Mouse (Mus musculus) hindbrain, embryonic 16.5 days (tissue): ENCODE results near the gene Ptprj. TPM values are rescaled to one million over a fixed set of nuclear protein-coding genes. Genes with fewer than 3 reads are reported as not detected.

Experiments
- ATAC-seq: fragments of 200-750 bp; cut with Nextera tagmentation; 2 replicates; pipeline ENCODE4 v1.8.0; 2017; ENCODE audit warnings: moderate TSS enrichment, moderate library complexity
- H3K27ac ChIP-seq: fragments of 300-500 bp; sonication (generic); 2 replicates; pipeline ENCODE4 v1.5.1; 2014; ENCODE audit warnings: low read depth, mild to moderate bottlenecking, control low read depth, low read length, moderate library complexity
- H3K27me3 ChIP-seq: fragments of 300-500 bp; sonication (generic); replicated peaks from 2 replicates; pipeline ENCODE4 v1.6.1; 2014; ENCODE audit warnings: low read length; ENCODE audit not compliant: control insufficient read depth, insufficient read depth
- H3K36me3 ChIP-seq: fragments of 300-500 bp; sonication (generic); 2 replicates; pipeline ENCODE4 v1.6.1; 2014; ENCODE audit warnings: mild to moderate bottlenecking, low read length, moderate library complexity, mixed read lengths; ENCODE audit not compliant: control insufficient read depth, insufficient read depth
- H3K4me1 ChIP-seq: fragments of 300-500 bp; sonication (generic); 2 replicates; pipeline ENCODE4 v1.6.1; 2014; ENCODE audit warnings: low read depth, low read length; ENCODE audit not compliant: control insufficient read depth, insufficient read depth
- H3K4me2 ChIP-seq: fragments of 300-500 bp; sonication (generic); 2 replicates; pipeline ENCODE4 v1.6.1; 2014; ENCODE audit warnings: mild to moderate bottlenecking, low read length, control low read depth, moderate library complexity
- H3K4me3 ChIP-seq: fragments of 300-500 bp; sonication (generic); 2 replicates; pipeline ENCODE4 v1.5.1; 2014; ENCODE audit warnings: mild to moderate bottlenecking, low read length, control low read depth, moderate library complexity
- H3K9ac ChIP-seq: fragments of 300-500 bp; sonication (generic); 2 replicates; pipeline ENCODE4 v1.6.1; 2014; ENCODE audit warnings: low read depth, mild to moderate bottlenecking, control low read depth, low read length, moderate library complexity
- H3K9me3 ChIP-seq: fragments of 300-500 bp; sonication (generic); 2 replicates; pipeline ENCODE4 v1.6.1; 2014; ENCODE audit warnings: mild to moderate bottlenecking, low read length, moderate library complexity; ENCODE audit not compliant: control insufficient read depth
- WGBS: fragments of 180-500 bp; shearing (Covaris S2); extraction: QIAGEN DNeasy Blood & Tissue Kit; methylation state at CpG from one replicate; pipeline ENCODE4 v1.1.7; 2014; 5-methylcytosine and 5-hydroxymethylcytosine counted together
- polyA plus RNA-seq: library from polyadenylated mRNA; unstranded; fragments of >200 nt; fragmentation: Nextera tagmentation; extraction: Ambion mirVana; gene quantifications from 2 replicates; pipeline ENCODE4 v1.2.1, GENCODE M21; 2015

Gene Ptprj
- polyA plus RNA-seq, 1 experiment from 2014 or later, result 6.0 TPM

DNA sequence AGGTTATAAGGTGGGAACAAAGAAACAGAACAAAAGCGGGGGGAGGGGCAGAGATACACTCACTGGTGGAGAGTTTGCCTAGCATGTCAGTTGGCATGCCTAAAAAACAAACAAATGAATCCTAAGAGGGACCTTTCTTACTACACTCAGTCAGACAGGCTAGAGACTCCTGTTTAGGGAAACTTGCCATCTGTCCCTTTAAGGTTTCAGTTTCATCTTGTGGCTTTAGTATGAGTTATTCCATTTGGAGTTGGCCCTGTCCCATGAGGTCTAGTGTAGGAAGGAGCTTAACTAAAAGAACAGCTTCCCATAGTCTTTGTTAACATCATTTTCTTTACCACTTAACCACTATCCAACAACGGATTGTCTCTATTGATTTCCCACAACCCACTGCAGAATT, 32.6 kb upstream of the Ptprj start:
- H3K27ac ChIP-seq, result no peak overlapping the region
- no peaks in the 10 kb centered on the region for H3K27me3 ChIP-seq
- 84% methylated on average over 2 of the region's 2 CpGs for WGBS
- no peaks in the 10 kb centered on the region for H3K36me3 ChIP-seq
- no peaks in the 10 kb centered on the region for H3K4me1 ChIP-seq
- H3K4me3 ChIP-seq, result no peak overlapping the region
- H3K9ac ChIP-seq, result no peak overlapping the region
- no peak overlapping the region for H3K4me2 ChIP-seq
- no peaks in the 10 kb centered on the region for H3K9me3 ChIP-seq
- ATAC-seq, result no peak

DNA sequence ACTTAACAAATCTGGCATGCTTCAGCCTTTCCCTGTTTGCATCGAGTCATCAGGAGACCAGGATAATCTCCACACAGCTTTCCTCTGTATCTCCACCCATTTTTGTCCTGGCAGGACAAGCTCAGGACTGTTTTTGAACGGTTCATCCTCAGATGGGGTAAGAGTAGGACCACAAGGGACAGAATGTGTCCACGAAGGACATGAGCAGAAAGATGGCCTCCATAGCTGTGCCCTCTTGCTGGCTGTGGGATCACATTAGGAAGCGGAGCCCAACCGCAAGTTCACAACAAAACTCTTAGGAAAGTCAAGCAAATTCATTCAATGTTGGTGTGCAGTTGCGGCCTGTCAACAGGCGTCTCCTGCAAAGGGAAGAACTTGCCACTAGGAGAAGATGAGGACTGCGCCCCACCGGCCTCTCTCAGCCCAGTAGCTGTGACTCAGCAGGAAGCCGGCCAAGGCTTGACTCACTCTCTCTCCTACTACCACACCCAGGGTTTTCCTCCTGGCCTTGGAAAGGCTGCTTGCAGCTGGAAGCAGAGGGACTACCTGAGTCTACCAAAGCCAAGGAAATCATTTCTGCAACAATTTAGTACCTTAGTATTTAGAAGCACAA, 31.6 kb upstream of the Ptprj start:
- Histone ChIP-seq H3K4me3 (no peak overlapping the region), H3K9ac (no peak overlapping the region), H3K27me3 (no peaks in the 10 kb centered on the region), H3K36me3 (no peaks in the 10 kb centered on the region), H3K9me3 (no peaks in the 10 kb centered on the region), H3K4me1 (no peaks in the 10 kb centered on the region), H3K4me2 (no peak overlapping the region), H3K27ac (no peak overlapping the region)
- WGBS, result 86% methylated on average over 10 of the region's 10 CpGs
- no peak for ATAC-seq

DNA sequence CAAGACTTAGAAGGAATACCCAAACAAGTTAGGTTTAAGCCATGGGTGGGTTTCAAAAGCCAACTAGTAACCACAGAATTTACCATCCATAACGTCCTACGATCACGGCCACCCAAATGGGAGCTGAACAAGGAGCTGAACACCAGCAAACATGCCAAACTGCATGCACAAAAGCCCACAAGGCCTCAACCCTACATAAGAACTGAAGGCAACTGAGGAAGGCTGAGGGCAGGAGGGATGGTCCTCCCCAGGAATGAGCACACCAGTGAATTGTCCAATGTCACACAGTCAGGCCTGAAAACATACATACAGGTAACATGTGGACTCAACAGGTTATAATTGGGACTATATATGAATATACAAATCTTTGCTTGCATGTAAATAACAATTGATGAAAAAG, 20.6 kb upstream of the Ptprj start:
- H3K4me2 ChIP-seq, result no peak overlapping the region
- H3K9ac ChIP-seq, result no peak overlapping the region
- no peaks in the 10 kb centered on the region for H3K4me1 ChIP-seq
- no peak for ATAC-seq
- H3K36me3 ChIP-seq, result no peaks in the 10 kb centered on the region
- no peak overlapping the region for H3K27ac ChIP-seq
- no peaks in the 10 kb centered on the region for H3K27me3 ChIP-seq
- H3K4me3 ChIP-seq, result no peak overlapping the region
- H3K9me3 ChIP-seq, result no peaks in the 10 kb centered on the region
- WGBS, result 94% methylated on average over 3 of the region's 3 CpGs

DNA sequence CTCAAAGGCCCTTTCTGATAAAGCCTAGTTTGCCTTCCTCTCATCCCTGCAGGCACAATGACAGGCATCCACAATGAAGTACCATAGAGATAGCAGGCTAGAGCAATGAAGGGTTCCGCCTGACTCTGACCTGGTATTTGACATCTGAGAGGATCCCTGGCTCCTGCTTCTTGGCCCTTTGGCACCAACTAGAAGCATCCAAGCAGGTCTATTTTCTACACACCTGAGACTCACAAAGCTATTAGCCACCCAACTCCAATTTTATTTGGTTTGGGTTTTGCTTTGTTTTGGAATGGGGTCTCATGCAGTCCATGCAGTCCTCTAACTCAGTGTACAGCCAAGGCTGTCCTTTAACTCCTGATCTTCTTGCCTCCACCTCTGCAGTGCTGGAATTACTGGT, 7.7 kb upstream of the Ptprj start:
- Histone ChIP-seq H3K9me3 (peaks cover under 1% of the 10 kb centered on the region; the same call in 1 of the 2 replicates), H3K4me1 (no peaks in the 10 kb centered on the region), H3K4me3 (no peak overlapping the region), H3K27ac (no peak overlapping the region), H3K4me2 (no peak overlapping the region), H3K27me3 (no peaks in the 10 kb centered on the region), H3K9ac (no peak overlapping the region), H3K36me3 (no peaks in the 10 kb centered on the region)
- ATAC-seq, result no peak
- 93% methylated on average over 1 of the region's 1 CpGs for WGBS

DNA sequence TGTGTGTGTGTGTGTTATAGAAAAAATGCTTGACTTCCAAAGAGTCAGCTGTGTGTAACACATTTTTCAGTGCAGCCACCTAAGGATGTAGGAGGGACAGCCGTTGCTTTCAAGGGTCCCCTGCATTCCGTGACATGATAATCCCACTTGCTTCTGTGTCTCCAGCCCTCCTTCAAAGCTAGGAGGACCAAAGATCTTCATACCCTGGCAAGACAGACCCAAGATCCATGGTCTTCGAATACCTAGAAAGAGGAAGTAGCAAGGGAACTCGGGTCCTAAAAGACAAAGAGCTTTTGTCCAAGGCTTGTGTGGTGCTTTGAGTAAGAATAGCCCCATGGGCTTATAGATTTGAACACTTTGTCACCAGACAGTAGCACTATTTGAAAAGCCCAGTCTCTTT, 4.1 kb upstream of the Ptprj start:
- Histone ChIP-seq H3K27me3 (no peaks in the 10 kb centered on the region), H3K4me2 (no peak overlapping the region), H3K4me3 (no peak overlapping the region), H3K9me3 (no peaks in the 10 kb centered on the region), H3K9ac (no peak overlapping the region), H3K27ac (no peak overlapping the region), H3K4me1 (no peaks in the 10 kb centered on the region), H3K36me3 (no peaks in the 10 kb centered on the region)
- no peak for ATAC-seq
- 50% methylated on average over 4 of the region's 4 CpGs for WGBS

DNA sequence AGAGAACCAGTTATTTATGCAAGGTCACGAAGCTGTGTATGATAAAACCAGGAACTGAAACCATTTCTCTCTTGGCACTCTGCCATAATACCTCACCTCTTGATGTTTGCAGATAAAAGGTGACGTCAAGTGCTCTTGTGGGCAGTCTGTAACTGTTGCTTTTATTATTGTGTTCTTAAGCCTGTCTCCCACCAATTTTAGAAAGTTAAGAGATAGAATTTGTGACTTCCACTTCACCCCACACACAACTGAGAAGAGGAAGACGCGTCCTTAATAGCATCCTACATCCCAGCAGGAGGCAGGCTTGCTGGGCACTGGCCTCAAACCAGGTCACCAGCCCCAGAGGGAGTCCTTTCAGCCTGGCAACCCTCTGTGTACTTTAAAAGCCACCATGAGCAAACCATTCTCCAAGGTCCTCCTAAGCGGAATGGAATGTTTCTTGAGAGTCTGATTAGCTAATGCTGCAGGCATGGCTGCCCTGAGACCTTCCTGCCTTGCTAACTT, 3.2 kb upstream of the Ptprj start:
- no peak overlapping the region for H3K4me3 ChIP-seq
- H3K27ac ChIP-seq, result no peak overlapping the region
- no peak overlapping the region for H3K9ac ChIP-seq
- H3K4me1 ChIP-seq, result peaks cover 3% of the 10 kb centered on the region
- H3K36me3 ChIP-seq, result no peaks in the 10 kb centered on the region
- no peak overlapping the region for H3K4me2 ChIP-seq
- no peak for ATAC-seq
- WGBS, result 30% methylated on average over 5 of the region's 5 CpGs
- no peaks in the 10 kb centered on the region for H3K27me3 ChIP-seq
- no peaks in the 10 kb centered on the region for H3K9me3 ChIP-seq

DNA sequence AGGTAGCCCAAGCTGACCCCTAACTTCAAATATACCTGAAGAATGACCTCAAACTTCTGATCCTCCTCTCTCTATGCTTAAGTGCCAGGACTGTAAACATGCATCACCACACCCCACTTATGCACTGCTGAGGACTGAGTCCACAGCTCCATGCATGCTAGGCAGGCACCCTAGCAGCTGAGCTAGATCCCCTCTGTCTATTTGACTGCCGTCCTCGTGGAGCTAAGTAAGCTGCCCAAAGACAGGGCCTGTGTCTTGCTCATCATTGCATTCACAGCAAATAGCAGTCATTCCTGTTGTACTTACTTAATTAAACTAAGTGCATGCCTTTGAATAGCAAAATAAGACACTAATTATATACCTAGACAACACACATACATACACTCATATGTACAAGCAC, 2.4 kb upstream of the Ptprj start:
- Histone ChIP-seq H3K9ac (no peak overlapping the region), H3K27ac (no peak overlapping the region), H3K36me3 (no peaks in the 10 kb centered on the region), H3K4me2 (no peak overlapping the region), H3K27me3 (no peaks in the 10 kb centered on the region), H3K9me3 (no peaks in the 10 kb centered on the region), H3K4me1 (peaks cover 9% of the 10 kb centered on the region), H3K4me3 (no peak overlapping the region)
- 67% methylated on average over 2 of the region's 2 CpGs for WGBS
- no peak for ATAC-seq

DNA sequence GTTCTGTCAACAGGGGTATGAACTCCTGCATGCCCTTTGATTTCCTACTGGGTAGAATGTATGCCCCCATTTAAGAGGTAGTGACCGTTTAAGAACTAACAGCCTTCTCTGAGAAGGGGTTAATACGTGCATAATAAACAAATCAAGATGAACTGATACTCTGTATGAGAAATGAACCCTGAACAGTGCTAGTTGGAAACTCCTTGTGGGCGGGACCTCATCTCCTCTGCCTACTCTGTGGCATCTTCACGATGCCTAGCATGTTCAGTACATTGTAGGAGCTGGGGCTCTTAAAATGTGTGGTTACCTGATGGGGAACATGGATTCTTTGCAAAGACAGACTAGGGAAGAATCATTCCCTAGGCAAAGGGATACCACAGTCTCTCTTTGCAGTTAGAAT, 1.9 kb upstream of the Ptprj start:
- H3K4me1 ChIP-seq, result peaks cover 11% of the 10 kb centered on the region
- WGBS, result 85% methylated on average over 4 of the region's 4 CpGs
- no peaks in the 10 kb centered on the region for H3K36me3 ChIP-seq
- no peak overlapping the region for H3K4me3 ChIP-seq
- H3K9ac ChIP-seq, result no peak overlapping the region
- H3K9me3 ChIP-seq, result no peaks in the 10 kb centered on the region
- H3K27ac ChIP-seq, result no peak overlapping the region
- no peak for ATAC-seq
- no peaks in the 10 kb centered on the region for H3K27me3 ChIP-seq
- H3K4me2 ChIP-seq, result no peak overlapping the region

DNA sequence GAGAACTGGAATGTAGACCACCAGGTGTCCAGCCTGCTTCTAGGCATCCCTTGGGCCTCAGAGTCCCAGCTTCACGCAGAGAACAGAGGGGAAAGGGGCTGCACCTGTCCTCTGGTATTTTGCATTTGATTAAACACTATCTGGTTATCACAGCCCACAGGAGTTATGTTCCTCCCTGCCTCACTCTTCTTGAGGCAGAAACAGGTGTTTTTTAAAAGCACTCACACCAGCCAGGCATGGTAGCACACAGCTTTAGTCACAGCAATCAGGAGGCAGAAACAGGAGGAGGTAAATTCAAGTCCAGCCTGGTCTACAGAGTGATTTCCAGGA, 1.3 kb upstream of the Ptprj start:
- H3K9me3 ChIP-seq, result no peaks in the 10 kb centered on the region
- H3K4me3 ChIP-seq, result no peak overlapping the region
- no peak overlapping the region for H3K9ac ChIP-seq
- no peak overlapping the region for H3K4me2 ChIP-seq
- WGBS, result 40% methylated on average over 1 of the region's 1 CpGs
- no peaks in the 10 kb centered on the region for H3K36me3 ChIP-seq
- no peak overlapping the region for H3K27ac ChIP-seq
- H3K4me1 ChIP-seq, result peaks cover 13% of the 10 kb centered on the region
- H3K27me3 ChIP-seq, result no peaks in the 10 kb centered on the region
- ATAC-seq, result no peak
